Mouse (Mus musculus): ENCODE measurements at regions not wholly inside any gene's neighbourhood (a gene's known extent, or its start where the extent isn't known, plus 50 kb on each side); places are given as distances from the start of the nearest gene placed in this dataset.

DNA sequence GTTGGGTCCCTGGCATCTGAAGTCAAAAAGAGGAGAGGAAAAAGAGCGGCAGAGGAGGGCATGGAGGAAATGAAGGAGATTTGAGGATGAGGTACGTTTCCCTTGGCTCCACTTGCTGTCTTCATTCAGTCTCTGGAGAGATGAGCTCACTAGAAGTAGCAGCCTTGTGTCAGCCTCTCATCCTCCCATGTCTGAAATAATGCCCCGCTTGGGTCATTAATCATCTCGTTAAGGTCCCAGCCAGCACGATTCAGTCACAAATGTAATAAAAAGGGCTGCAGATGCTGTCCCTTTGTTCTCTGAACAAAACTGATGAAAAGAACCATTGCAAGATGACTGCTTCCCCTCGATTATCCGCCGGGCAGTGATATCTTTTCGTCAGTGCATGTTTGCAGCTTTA is 84.4 kb upstream of the Ptpn13 start:
- H3K27me3 ChIP-seq (ENCODE audit: control insufficient read depth, insufficient read depth, low read length) = no peaks in the 10 kb centered on the region
- WGBS = 54% methylated on average over 9 of the region's 9 CpGs
- no peaks in the 10 kb centered on the region for H3K36me3 ChIP-seq (ENCODE audit: control insufficient read depth, insufficient read depth, low read length)
- no peak overlapping the region for H3K27ac ChIP-seq (ENCODE audit: insufficient read depth, low read depth, low read length)
- TF ChIP-seq CTCF (IDR thresholded peaks at IDR 0.05; ENCODE audit: extremely low read depth, insufficient read length, insufficient replicate concordance, low read depth, low read length) (no peak), POLR2A (IDR thresholded peaks at IDR 0.05; ENCODE audit: low read depth, low read length) (no peak)
- no peaks in the 10 kb centered on the region for H3K4me1 ChIP-seq (ENCODE audit: control insufficient read depth, insufficient read depth, insufficient read length, low read length)
- no peak overlapping the region for H3K4me3 ChIP-seq (ENCODE audit: low read depth, low read length)

DNA sequence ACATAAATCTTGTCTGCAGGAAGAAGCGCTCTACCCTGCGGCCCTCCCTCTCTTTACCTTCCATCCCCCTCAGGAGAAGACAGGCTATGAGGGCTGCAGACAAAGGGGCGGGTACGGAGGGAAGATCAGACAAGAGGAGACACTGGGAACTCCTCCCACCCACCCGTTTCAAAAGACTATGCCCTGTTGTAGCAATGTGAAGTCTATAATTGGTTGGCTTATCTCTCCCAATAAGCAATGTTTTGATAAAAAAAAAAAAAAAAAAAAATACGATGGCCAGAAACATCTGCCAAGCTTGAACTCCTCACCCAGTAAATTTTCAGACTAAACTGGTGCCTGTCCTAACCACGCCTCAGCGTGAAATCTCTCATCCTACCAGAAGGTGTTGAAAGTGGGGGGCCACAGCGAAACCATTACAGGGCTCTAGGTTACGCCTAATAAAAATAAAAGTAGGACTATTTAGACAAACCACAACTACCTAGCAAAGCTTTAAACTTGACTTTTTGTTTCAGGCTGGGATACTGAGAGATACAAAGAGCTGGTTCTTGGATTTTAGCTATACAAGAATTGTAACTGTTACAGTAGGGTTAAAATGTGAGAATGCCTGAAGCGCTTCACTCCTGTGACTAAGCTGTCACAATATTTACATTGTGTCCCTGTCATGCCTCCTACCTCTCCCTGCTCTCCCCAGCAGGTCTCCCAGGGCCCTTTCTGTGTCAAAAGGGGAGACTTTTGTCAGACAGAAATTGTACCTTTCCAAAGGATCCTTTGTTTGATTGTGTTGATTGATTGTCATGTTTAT is 88.1 kb upstream of the Ptpn13 start:
- Histone ChIP-seq H3K4me3 (ENCODE audit: low read depth, low read length) (no peak overlapping the region), H3K4me1 (ENCODE audit: control insufficient read depth, insufficient read depth, insufficient read length, low read length) (no peaks in the 10 kb centered on the region), H3K27me3 (ENCODE audit: control insufficient read depth, insufficient read depth, low read length) (no peaks in the 10 kb centered on the region), H3K36me3 (ENCODE audit: control insufficient read depth, insufficient read depth, low read length) (no peaks in the 10 kb centered on the region), H3K27ac (ENCODE audit: insufficient read depth, low read depth, low read length) (no peak overlapping the region)
- WGBS = 41% methylated on average over 11 of the region's 11 CpGs
- TF ChIP-seq POLR2A (IDR thresholded peaks at IDR 0.05; ENCODE audit: low read depth, low read length) (no peak), CTCF (IDR thresholded peaks at IDR 0.05; ENCODE audit: extremely low read depth, insufficient read length, insufficient replicate concordance, low read depth, low read length) (no peak)

DNA sequence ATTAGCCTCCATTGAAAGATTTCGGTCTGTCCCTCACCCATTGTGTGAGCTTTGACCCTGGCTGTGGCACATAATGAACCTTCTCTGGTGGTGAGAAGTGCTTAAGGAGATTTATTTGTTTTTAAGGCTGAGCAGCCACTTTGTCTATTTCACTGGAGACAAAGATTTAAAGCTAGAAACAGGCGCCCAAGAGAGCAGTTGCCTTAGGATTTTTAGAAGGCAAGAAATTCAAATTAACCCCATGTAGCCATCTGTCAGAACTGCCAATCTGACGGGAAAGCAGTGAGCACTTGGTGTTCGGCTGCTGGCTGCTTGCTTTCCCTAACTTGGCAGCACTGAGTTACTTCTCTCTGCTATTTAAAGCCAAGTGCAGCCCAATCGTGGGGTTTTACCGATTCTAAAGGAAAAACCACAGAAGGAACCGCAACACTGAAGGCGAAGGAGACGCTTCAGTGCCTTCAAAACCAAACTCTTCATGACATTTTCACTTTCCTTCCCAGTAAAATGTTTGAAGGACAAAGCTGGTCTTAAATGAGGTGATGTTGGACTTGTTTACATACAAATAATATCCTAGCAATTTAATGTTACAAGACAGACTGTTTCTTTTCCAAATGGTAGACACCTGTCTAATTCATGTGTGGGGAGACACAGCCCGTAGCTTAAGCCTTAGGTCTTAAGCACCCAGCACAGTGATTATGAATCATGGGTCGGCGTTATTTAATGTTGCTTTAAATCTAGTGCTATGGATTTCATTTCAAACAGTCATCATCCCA is 88.9 kb upstream of the Ptpn13 start:
- Histone ChIP-seq H3K4me1 (ENCODE audit: control insufficient read depth, insufficient read depth, insufficient read length, low read length) (no peaks in the 10 kb centered on the region), H3K36me3 (ENCODE audit: control insufficient read depth, insufficient read depth, low read length) (no peaks in the 10 kb centered on the region), H3K27me3 (ENCODE audit: control insufficient read depth, insufficient read depth, low read length) (no peaks in the 10 kb centered on the region), H3K27ac (ENCODE audit: insufficient read depth, low read depth, low read length) (no peak overlapping the region), H3K4me3 (ENCODE audit: low read depth, low read length) (no peak overlapping the region)
- TF ChIP-seq POLR2A (IDR thresholded peaks at IDR 0.05; ENCODE audit: low read depth, low read length) (no peak), CTCF (IDR thresholded peaks at IDR 0.05; ENCODE audit: extremely low read depth, insufficient read length, insufficient replicate concordance, low read depth, low read length) (no peak)
- WGBS = 43% methylated on average over 12 of the region's 12 CpGs

DNA sequence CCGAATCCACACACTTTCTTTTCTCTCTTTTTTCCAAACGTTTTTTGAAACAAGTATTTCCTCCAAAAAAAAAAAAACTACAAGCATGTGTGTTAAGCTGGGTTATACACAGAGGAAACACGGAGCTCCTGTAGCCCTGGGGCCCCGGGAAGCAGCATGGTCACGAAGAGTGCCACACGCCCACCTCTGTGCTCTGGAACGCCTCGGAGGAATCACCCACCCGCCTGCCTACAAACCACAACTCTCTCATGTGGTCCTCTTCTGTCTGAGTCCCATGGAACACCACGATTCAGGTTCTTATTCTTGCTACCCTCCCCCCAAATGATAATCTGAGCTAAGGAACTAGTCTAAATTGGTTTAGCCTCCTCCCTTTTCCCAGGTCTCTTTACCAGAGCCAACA is 98.6 kb upstream of the Ptpn13 start:
- H3K36me3 ChIP-seq (ENCODE audit: control insufficient read depth, insufficient read depth, low read length) = no peaks in the 10 kb centered on the region
- no peaks in the 10 kb centered on the region for H3K4me1 ChIP-seq (ENCODE audit: control insufficient read depth, insufficient read depth, insufficient read length, low read length)
- no peaks in the 10 kb centered on the region for H3K27me3 ChIP-seq (ENCODE audit: control insufficient read depth, insufficient read depth, low read length)
- WGBS = 70% methylated on average over 10 of the region's 10 CpGs
- H3K27ac ChIP-seq (ENCODE audit: insufficient read depth, low read depth, low read length) = no peak overlapping the region
- no peak overlapping the region for H3K4me3 ChIP-seq (ENCODE audit: low read depth, low read length)
- TF ChIP-seq CTCF (IDR thresholded peaks at IDR 0.05; ENCODE audit: extremely low read depth, insufficient read length, insufficient replicate concordance, low read depth, low read length) = no peak

DNA sequence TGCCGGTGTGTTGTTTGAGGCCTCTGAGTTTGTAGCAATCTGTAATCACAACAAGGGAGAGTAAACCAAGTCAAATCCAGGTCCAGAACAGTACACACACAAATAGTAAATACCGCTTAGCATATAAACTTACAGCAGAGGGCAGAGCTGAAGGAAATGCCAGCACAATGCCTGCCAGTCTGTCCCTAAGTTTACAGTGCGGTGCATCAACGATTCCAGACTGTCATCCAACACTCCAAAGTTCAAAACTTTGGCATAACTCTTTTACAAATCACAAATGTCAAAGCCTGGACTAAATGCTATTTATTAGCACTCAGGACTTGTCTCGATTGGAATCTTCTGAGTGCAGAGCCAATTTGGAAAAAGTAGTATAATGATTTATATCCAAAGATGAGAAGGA is 104.7 kb upstream of the Ptpn13 start:
- no peaks in the 10 kb centered on the region for H3K36me3 ChIP-seq (ENCODE audit: control insufficient read depth, insufficient read depth, low read length)
- no peak for TF ChIP-seq CTCF (IDR thresholded peaks at IDR 0.05; ENCODE audit: extremely low read depth, insufficient read length, insufficient replicate concordance, low read depth, low read length)
- no peak for TF ChIP-seq POLR2A (IDR thresholded peaks at IDR 0.05; ENCODE audit: low read depth, low read length)
- 68% methylated on average over 5 of the region's 5 CpGs for WGBS
- no peaks in the 10 kb centered on the region for H3K4me1 ChIP-seq (ENCODE audit: control insufficient read depth, insufficient read depth, insufficient read length, low read length)
- no peaks in the 10 kb centered on the region for H3K27me3 ChIP-seq (ENCODE audit: control insufficient read depth, insufficient read depth, low read length)
- no peak overlapping the region for H3K27ac ChIP-seq (ENCODE audit: insufficient read depth, low read depth, low read length)
- H3K4me3 ChIP-seq (ENCODE audit: low read depth, low read length) = no peak overlapping the region

DNA sequence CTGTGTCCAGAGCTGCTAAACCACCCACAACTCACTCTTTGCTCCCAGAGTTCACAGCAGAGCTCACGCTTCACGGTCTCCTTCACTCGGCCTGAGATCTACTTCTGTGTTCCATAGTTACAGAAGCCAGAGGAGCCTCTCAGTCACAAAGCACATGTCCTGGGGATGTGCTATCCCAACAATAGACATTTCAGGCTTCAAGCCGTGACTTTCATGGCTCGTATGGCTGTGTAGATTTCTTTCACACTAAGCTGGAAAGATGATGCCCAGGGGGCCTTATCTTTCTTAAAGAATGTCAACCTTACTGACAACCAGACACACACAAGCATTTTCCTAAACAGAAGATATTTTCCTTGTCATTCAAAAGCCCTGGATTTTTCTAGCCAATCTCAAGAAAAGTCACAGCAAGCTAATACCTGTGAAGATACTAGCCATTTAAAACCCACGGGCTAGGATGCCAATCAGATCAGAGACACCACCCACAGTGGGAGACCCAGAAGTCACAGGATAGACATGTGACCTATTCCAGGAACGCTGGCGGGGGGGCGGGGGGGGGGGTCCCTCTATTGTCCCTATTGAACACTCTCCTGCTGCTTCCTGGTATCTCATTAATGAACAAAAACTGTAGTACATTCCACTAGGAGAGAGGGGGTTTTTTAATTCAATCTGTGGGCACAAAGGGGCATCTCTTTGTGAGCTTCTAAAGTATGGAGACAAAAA is 98.8 kb upstream of the Mapk10 start:
- no peaks in the 10 kb centered on the region for H3K36me3 ChIP-seq (ENCODE audit: control insufficient read depth, insufficient read depth, low read length)
- TF ChIP-seq CTCF (IDR thresholded peaks at IDR 0.05; ENCODE audit: extremely low read depth, insufficient read length, insufficient replicate concordance, low read depth, low read length) = no peak
- no peak for TF ChIP-seq POLR2A (IDR thresholded peaks at IDR 0.05; ENCODE audit: low read depth, low read length)
- WGBS = 61% methylated on average over 9 of the region's 9 CpGs
- no peak overlapping the region for H3K4me3 ChIP-seq (ENCODE audit: low read depth, low read length)
- H3K4me1 ChIP-seq (ENCODE audit: control insufficient read depth, insufficient read depth, insufficient read length, low read length) = no peaks in the 10 kb centered on the region
- H3K27me3 ChIP-seq (ENCODE audit: control insufficient read depth, insufficient read depth, low read length) = no peaks in the 10 kb centered on the region
- H3K27ac ChIP-seq (ENCODE audit: insufficient read depth, low read depth, low read length) = no peak overlapping the region

All from small intestine, adult 2 months (tissue).